Mouse (Mus musculus) common myeloid progenitor, adult 5-6 weeks (primary cell): ENCODE data around the gene Mib2. TPM values are rescaled to one million over a fixed set of nuclear protein-coding genes. Genes with fewer than 3 reads are reported as not detected.
"Not testable (repeated sequence)": the region's sequence is repeated elsewhere in the genome, so short reads cannot be mapped to it uniquely, and the experiment has no call there.

Experiments
- ATAC-seq: replicated peaks from 2 replicates; pipeline ENCODE4 v1.8.0; 2016; ENCODE audit warnings: low read depth, mild to moderate bottlenecking, moderate TSS enrichment, inconsistent platforms; ENCODE audit not compliant: poor library complexity, severe bottlenecking
- total RNA-seq: library from RNA; stranded (forward); fragments of 200-1000, 187-1606 nt; gene quantifications from 2 replicates; pipeline ENCODE4 v1.2.3, GENCODE M21; 2017

Mib2 gene
- 18.9 and 21.1 TPM in 2 replicates for total RNA-seq

GRCm38 (mm10) chr4:155668689-155669597 is at the start of gene Mib2:
TSS of gene Mib2 (minus strand) at chr4:155669198.
- ATAC-seq, result peak; percentile 95

GRCm38 (mm10) chr4:155710521-155711252 is 41.7 kb upstream of the Mib2 start:
- ATAC-seq, result peak; percentile 42; the same call in 1 of the 2 replicates

- ATAC-seq, result no peak
Observed at GRCm38 (mm10) chr4:155708988-155709387, 40.0 kb upstream of the Mib2 start.

GRCm38 (mm10) chr4:155708582-155708981 is 39.6 kb upstream of the Mib2 start:
- ATAC-seq, result no peak

GRCm38 (mm10) chr4:155705592-155705929 is 36.6 kb upstream of the Mib2 start:
- ATAC-seq, result no peak

- peak; percentile 77 for ATAC-seq
Observed at GRCm38 (mm10) chr4:155704721-155705591, 36.0 kb upstream of the Mib2 start, which contains the start of gene Ssu72. TSS of gene Ssu72 (plus strand) at chr4:155704800.

- no peak for ATAC-seq
Observed at GRCm38 (mm10) chr4:155703425-155703929, 34.5 kb upstream of the Mib2 start.

GRCm38 (mm10) chr4:155700425-155700824 is 31.4 kb upstream of the Mib2 start:
- ATAC-seq, result no peak

- no peak for ATAC-seq
Observed at GRCm38 (mm10) chr4:155696261-155697255, 27.6 kb upstream of the Mib2 start.

GRCm38 (mm10) chr4:155695531-155696062 is 26.6 kb upstream of the Mib2 start:
- no peak for ATAC-seq

GRCm38 (mm10) chr4:155694482-155695401 is 25.7 kb upstream of the Mib2 start:
- peak; percentile 59 for ATAC-seq

GRCm38 (mm10) chr4:155694111-155694481 is 25.1 kb upstream of the Mib2 start, which contains the start of gene Fndc10:
TSS of gene Fndc10 (plus strand) at chr4:155694342.
- ATAC-seq, result peak; percentile 48; the same call in 1 of the 2 replicates

- no peak for ATAC-seq
Observed at GRCm38 (mm10) chr4:155692421-155692820, 23.4 kb upstream of the Mib2 start.

- ATAC-seq, result no peak
Observed at GRCm38 (mm10) chr4:155690571-155691375, 21.8 kb upstream of the Mib2 start.

GRCm38 (mm10) chr4:155687764-155688163 is 18.8 kb upstream of the Mib2 start:
- not testable (repeated sequence) for ATAC-seq

GRCm38 (mm10) chr4:155683670-155684277 is 14.8 kb upstream of the Mib2 start:
- ATAC-seq, result not testable (repeated sequence)
